Mouse (Mus musculus): ENCODE measurements around the gene Wfdc10.

Gene Wfdc10

DNA sequence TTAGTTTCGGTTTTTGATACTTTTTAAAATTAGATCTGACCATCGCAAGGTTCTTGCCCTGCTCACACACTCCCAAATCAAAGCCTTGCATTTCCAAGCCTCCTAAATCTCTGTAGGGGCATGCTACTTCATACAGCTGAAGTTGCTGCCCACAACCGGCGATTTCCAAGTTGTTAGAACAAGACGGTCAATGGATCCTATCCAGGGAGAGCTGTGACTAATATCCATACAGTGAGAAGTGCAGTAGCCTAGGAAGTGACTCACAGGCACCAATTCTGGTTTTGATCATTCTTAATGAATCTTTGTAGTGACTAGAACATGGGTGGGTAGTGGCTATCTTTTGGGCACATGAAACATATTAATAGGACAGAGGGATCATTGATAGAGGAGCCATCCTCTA, 45.9 kb downstream of the Wfdc10 start:
- DNase-seq (ENCODE audit: low spot score in 2 of 2) = no peak

DNA sequence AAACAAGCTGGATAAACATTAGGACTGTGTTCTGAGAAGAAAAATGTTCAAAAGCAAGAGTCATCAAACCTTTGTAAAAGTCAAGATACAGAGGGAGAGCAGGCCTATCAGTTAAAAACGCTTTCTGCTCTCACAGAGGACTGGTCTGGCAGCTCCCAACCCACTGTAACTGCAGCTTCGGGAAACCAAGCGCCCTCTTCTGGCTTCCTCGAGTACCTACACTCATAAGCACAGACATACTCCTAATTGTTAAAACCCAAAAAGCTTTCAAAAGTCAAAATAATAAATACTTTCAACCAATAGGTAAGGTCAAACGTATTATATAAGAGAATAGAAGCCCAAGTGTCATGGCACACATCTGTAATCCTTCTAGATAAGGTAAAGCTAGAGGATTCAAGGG, 48.4 kb downstream of the Wfdc10 start:
- no peak for DNase-seq (ENCODE audit: low spot score in 2 of 2)

DNA sequence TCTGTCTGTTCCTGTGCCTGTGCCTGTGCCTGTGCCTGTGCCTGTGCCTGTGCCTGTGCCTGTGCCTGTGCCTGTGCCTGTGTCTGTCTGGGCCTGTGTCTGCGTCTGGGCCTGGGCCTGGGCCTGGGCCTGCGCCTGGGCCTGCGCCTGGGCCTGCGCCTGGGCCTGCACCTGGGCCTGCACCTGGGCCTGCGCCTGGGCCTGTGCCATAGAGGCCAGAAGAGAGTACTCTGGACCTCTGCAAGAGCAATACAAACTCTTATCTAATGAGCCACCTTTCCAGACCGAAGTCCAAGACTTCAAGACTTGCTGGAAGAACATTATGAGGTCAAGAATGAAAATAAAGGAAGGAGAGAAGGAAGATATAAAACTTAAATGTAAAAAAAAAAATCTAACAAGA, 49.5 kb downstream of the Wfdc10 start:
- DNase-seq (ENCODE audit: low spot score in 2 of 2) = no peak

GRCm38 (mm10) chr2:164705991-164706390, 50.1 kb downstream of the Wfdc10 start:
- no peak for DNase-seq (ENCODE audit: low spot score in 2 of 2)
